Mouse (Mus musculus) liver, embryonic 12.5 days (tissue): ENCODE measurements around the gene Cyp26b1. TPM values are rescaled to one million over a fixed set of nuclear protein-coding genes. Genes with fewer than 3 reads are reported as not detected.
"Not testable (repeated sequence)": the region's sequence is repeated elsewhere in the genome, so short reads cannot be mapped to it uniquely, and the experiment has no call there.

Experiments used
- ATAC-seq: fragments of 200-750 bp; cut with Nextera tagmentation; 2 replicates; pipeline ENCODE4 v1.8.0; 2017; ENCODE audit warnings: moderate number of reproducible peaks, mild to moderate bottlenecking, moderate library complexity
- H3K27ac ChIP-seq: fragments of 300-500 bp; sonication (generic); 2 replicates; pipeline ENCODE4 v1.5.1; 2016; ENCODE audit warnings: mild to moderate bottlenecking
- H3K27me3 ChIP-seq: fragments of 300-500 bp; sonication (generic); replicated peaks from 2 replicates; pipeline ENCODE4 v1.6.1; 2016; ENCODE audit warnings: mild to moderate bottlenecking, moderate library complexity
- H3K36me3 ChIP-seq: fragments of 300-500 bp; sonication (generic); 2 replicates; pipeline ENCODE4 v1.6.1; 2016; ENCODE audit warnings: mild to moderate bottlenecking, moderate library complexity
- H3K4me1 ChIP-seq: fragments of 300-500 bp; sonication (generic); 2 replicates; pipeline ENCODE4 v1.6.1; 2016
- H3K4me2 ChIP-seq: fragments of 300-500 bp; sonication (generic); 2 replicates; pipeline ENCODE4 v1.6.1; 2016; ENCODE audit warnings: mild to moderate bottlenecking, moderate library complexity
- H3K4me3 ChIP-seq: fragments of 300-500 bp; sonication (generic); 2 replicates; pipeline ENCODE4 v1.5.1; 2016; ENCODE audit warnings: mild to moderate bottlenecking, moderate library complexity
- H3K9ac ChIP-seq: fragments of 300-500 bp; sonication (generic); 2 replicates; pipeline ENCODE4 v1.6.1; 2016; ENCODE audit warnings: mild to moderate bottlenecking, moderate library complexity
- H3K9me3 ChIP-seq: fragments of 300-500 bp; sonication (generic); replicated peaks from 2 replicates; pipeline ENCODE4 v1.6.1; 2016; ENCODE audit warnings: mild to moderate bottlenecking, moderate library complexity
- WGBS: fragments of 180-500 bp; shearing (Covaris S2); methylation state at CpG from one replicate; pipeline ENCODE4 v1.1.7; 2016; ENCODE audit not compliant: insufficient replicate concordance; 5-methylcytosine and 5-hydroxymethylcytosine counted together
- polyA plus RNA-seq: library from polyadenylated mRNA; unstranded; fragments of >200 nt; fragmentation: Nextera tagmentation; extraction: Ambion mirVana; gene quantifications from 2 replicates; pipeline ENCODE4 v1.2.1, GENCODE M21; 2016

Gene Cyp26b1
- polyA plus RNA-seq, 1 experiment from 2014 or later = 0.25 TPM

- 31% methylated on average over 1 of the region's 1 CpGs for WGBS
- Histone ChIP-seq H3K4me1 (no peaks in the 10 kb centered on the region), H3K4me3 (no peak overlapping the region), H3K27ac (no peak overlapping the region), H3K36me3 (no peaks in the 10 kb centered on the region), H3K9ac (no peak overlapping the region), H3K9me3 (no peaks in the 10 kb centered on the region), H3K4me2 (no peak overlapping the region), H3K27me3 (no peaks in the 10 kb centered on the region)
- ATAC-seq = no peak
Measured at GRCm38 (mm10) chr6:84601136-84601889, 7.6 kb upstream of the Cyp26b1 start.

GRCm38 (mm10) chr6:84599296-84599695 is 5.6 kb upstream of the Cyp26b1 start:
- WGBS = 57% methylated on average over 3 of the region's 3 CpGs
- not testable (repeated sequence) for H3K4me3 ChIP-seq, ATAC-seq, H3K4me2 ChIP-seq, H3K9ac ChIP-seq, H3K36me3 ChIP-seq, H3K9me3 ChIP-seq, H3K4me1 ChIP-seq, H3K27ac ChIP-seq
- H3K27me3 ChIP-seq = 0 out of 2 replicates have a peak, but pooled peaks cover 14% of the 10 kb centered on the region

GRCm38 (mm10) chr6:84598725-84599124 is 5.0 kb upstream of the Cyp26b1 start:
- Histone ChIP-seq H3K9me3 (no peaks in the 10 kb centered on the region), H3K27ac (no peak overlapping the region), H3K4me3 (no peak overlapping the region), H3K27me3 (0 out of 2 replicates have a peak, but pooled peaks cover 16% of the 10 kb centered on the region), H3K36me3 (no peaks in the 10 kb centered on the region), H3K4me1 (no peaks in the 10 kb centered on the region), H3K4me2 (no peak overlapping the region), H3K9ac (no peak overlapping the region)
- 56% methylated on average over 3 of the region's 3 CpGs for WGBS
- ATAC-seq = no peak

GRCm38 (mm10) chr6:84594626-84595025 is 918 bp upstream of the Cyp26b1 start:
- no peaks in the 10 kb centered on the region for H3K9me3 ChIP-seq
- H3K36me3 ChIP-seq = no peaks in the 10 kb centered on the region
- H3K27me3 ChIP-seq = peaks cover 48% of the 10 kb centered on the region
- H3K4me2 ChIP-seq = no peak overlapping the region
- no peak overlapping the region for H3K4me3 ChIP-seq
- H3K4me1 ChIP-seq = peaks cover 10% of the 10 kb centered on the region
- no peak for ATAC-seq
- WGBS = 53% methylated on average over 3 of the region's 3 CpGs
- no peak overlapping the region for H3K27ac ChIP-seq
- H3K9ac ChIP-seq = no peak overlapping the region

DNA sequence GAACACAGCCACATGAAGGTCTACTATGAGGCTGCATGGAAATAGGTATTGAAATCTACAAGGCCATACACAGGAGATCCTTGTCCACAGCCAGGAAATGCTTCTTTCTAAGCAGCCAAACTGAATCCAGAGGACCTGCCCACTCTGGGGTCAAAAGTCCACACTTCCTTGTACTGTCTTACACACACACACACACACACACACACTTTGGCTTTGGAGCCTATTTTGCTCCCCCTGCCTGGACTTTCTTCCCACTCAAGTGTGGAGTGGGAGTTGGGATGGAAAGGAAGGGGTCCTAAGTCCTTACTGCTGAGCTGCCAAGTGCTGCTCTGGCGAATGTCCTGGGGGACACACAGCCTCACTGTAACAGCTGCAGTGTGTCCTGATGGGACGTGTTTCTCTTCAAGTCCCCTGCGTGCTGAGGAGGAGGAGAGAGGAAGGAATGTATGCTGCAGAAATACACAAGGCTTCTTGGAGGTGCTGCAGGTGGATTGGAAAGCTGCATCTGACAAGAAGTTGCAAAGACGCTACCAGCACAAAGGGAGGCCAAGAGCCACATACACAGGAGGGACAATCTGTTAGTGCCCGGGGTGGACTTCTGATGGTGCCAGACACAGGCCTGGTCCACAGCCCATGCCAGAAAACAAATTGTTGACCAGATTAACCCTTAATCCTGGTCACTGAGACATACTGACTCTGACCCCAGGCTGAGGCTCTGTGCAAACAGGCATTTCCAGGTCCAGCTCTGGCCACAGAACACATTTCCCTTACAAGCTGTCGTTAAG is 2.6 kb downstream of the Cyp26b1 start:
- H3K36me3 ChIP-seq = no peaks in the 10 kb centered on the region
- WGBS = 48% methylated on average over 6 of the region's 6 CpGs
- ATAC-seq = no peak

DNA sequence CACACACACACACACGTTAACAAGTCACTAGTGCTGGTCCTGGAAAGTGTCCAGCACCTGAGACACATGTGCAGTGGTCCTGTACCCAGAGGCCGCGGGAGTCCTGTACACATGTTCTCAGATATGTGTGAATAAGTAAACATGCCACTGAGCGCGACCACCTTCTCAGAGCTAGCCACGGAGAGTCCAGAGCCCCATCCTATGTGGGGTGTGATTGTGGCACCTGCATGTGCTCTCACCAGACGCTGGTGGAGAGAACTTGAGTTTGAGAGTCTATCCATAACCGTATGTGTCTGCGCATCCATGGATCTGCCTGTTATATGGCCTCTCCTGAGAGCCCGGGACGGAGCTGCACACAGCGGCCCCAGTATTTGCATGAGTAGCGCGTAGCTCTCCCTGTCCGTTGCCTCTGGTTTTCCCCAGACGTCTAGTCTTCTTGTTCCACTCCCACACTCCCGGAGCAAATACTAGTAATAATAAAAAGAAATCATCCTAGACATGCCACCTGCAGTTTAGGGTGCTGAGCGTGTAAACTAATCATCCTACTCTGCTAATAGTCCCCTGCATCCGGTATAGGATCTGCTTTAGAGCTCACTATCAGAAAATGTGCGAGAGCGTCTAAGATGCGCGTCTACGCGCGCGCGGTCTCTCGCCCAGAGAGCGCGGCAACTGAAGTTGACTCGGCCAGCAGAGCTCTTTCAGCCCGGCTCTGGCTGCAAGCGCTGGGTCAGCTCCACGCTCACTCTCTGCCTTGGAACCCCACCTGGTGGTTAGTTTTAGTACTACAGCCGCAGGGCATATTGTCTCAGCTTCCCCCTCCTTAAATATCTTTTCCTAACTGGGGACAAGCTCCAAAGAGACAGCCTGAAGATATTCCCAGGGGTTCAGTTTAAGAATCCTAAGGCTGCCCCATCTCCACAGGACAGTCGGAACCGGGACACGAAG is 3.7 kb downstream of the Cyp26b1 start:
- H3K4me3 ChIP-seq = no peak overlapping the region
- peaks cover 42% of the 10 kb centered on the region for H3K4me1 ChIP-seq
- peaks cover 87% of the 10 kb centered on the region for H3K27me3 ChIP-seq
- H3K36me3 ChIP-seq = no peaks in the 10 kb centered on the region
- no peak overlapping the region for H3K9ac ChIP-seq
- 5% methylated on average over 39 of the region's 39 CpGs for WGBS
- no peaks in the 10 kb centered on the region for H3K9me3 ChIP-seq
- no peak overlapping the region for H3K27ac ChIP-seq
- peak overlapping the region; percentile 20 for H3K4me2 ChIP-seq
- ATAC-seq = peak; percentile 54; the same call in 1 of the 2 replicates

More for the DNA sequence above, 2.6 kb downstream of the Cyp26b1 start:
- H3K4me3 ChIP-seq = no peak overlapping the region
- peaks cover 32% of the 10 kb centered on the region for H3K4me1 ChIP-seq
- H3K9me3 ChIP-seq = no peaks in the 10 kb centered on the region
- H3K9ac ChIP-seq = no peak overlapping the region
- H3K27ac ChIP-seq = no peak overlapping the region
- H3K4me2 ChIP-seq = no peak overlapping the region
- H3K27me3 ChIP-seq = peaks cover 83% of the 10 kb centered on the region

DNA sequence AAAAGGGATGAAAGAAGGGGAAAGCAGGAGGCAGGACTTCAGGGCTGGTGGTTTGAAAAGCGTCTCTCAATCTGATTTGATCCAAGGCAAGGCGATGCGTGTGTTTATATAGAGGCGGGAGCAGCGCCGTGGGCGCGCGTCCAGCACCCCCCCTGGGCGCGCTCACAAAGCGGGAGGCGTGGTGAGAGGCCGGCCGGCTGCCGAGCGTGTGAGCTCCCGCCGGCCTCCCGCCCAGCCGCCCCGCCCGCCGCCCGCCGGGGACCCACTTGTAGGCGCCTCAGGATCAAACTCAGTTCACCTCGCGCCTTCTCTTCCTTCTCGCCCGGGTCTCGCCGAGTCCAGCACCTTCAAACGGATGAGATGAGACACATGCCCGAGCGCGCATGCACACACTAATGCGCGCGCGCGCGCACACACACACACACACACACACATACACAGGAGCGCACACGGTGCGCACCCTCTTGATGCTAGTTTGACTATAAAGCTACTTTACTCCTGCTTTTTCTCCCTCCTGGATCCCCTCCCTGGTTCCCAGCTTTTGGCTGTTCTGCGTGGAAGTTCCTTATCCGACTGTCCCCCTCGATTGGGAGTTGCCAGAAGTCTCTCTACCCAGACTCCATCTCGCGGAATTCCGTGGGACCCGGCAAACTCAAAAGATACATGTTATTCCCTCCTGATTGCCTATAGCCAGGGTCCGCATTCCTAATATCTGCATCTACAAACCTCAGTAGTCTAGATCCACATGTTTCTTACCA is 4.6 kb downstream of the Cyp26b1 start:
- H3K27ac ChIP-seq = no peak overlapping the region
- no peaks in the 10 kb centered on the region for H3K9me3 ChIP-seq
- no peak overlapping the region for H3K9ac ChIP-seq
- no peak for ATAC-seq
- H3K4me2 ChIP-seq = peak overlapping the region; percentile 68
- WGBS = 3% methylated on average over 54 of the region's 54 CpGs
- peaks cover 51% of the 10 kb centered on the region for H3K4me1 ChIP-seq
- no peaks in the 10 kb centered on the region for H3K36me3 ChIP-seq
- peak overlapping the region; percentile 50 for H3K4me3 ChIP-seq
- peaks cover 89% of the 10 kb centered on the region for H3K27me3 ChIP-seq

DNA sequence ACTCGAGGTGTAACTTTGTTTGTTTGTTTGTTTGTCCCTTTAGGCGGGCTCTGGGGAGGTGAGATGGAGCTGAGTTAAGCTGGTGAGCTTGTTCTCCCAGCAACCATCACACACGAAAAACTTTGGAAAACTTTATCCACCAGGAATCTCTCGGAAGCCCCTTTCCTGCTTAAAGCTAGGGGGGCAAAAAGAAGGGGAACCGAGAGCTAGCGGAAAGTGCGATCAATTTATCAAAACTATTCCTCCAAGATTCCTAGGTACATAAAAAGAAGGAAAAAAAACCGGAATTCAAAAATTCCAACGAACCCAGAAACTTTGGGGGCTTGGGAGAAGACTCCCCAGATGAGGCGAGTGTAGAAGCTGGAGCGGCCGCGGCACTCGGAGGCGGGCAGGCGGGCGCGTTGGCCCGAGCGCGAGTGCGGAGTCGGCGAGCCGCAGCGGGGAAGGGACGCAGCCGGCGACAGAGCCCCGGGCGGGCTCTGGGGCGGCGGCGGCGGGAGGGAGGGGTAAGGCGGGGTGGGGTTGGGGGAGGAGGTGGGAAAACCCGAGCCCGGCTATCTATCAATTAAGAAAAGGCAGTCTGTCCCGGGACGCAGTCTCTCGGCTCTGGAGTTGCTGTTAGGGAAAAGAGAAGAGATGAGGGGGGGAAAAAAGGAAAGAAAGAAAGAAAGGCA is 5.3 kb downstream of the Cyp26b1 start:
- ATAC-seq = no peak
- Histone ChIP-seq H3K4me3 (peak overlapping the region; percentile 50), H3K27me3 (peaks cover 92% of the 10 kb centered on the region), H3K4me2 (peak overlapping the region; percentile 68), H3K4me1 (peaks cover 58% of the 10 kb centered on the region), H3K9ac (no peak overlapping the region), H3K9me3 (no peaks in the 10 kb centered on the region), H3K27ac (no peak overlapping the region), H3K36me3 (no peaks in the 10 kb centered on the region)
- under 1% methylated on average over 38 of the region's 41 CpGs for WGBS

GRCm38 (mm10) chr6:84587471-84588101 is 6.1 kb downstream of the Cyp26b1 start:
- H3K36me3 ChIP-seq = no peaks in the 10 kb centered on the region
- no peak for ATAC-seq
- peaks cover 58% of the 10 kb centered on the region for H3K4me1 ChIP-seq
- H3K4me3 ChIP-seq = peak overlapping the region; percentile 50
- H3K27ac ChIP-seq = no peak overlapping the region
- WGBS = under 1% methylated on average over 51 of the region's 51 CpGs
- no peaks in the 10 kb centered on the region for H3K9me3 ChIP-seq
- H3K4me2 ChIP-seq = peak overlapping the region; percentile 68
- H3K9ac ChIP-seq = no peak overlapping the region
- H3K27me3 ChIP-seq = peaks cover 96% of the 10 kb centered on the region

DNA sequence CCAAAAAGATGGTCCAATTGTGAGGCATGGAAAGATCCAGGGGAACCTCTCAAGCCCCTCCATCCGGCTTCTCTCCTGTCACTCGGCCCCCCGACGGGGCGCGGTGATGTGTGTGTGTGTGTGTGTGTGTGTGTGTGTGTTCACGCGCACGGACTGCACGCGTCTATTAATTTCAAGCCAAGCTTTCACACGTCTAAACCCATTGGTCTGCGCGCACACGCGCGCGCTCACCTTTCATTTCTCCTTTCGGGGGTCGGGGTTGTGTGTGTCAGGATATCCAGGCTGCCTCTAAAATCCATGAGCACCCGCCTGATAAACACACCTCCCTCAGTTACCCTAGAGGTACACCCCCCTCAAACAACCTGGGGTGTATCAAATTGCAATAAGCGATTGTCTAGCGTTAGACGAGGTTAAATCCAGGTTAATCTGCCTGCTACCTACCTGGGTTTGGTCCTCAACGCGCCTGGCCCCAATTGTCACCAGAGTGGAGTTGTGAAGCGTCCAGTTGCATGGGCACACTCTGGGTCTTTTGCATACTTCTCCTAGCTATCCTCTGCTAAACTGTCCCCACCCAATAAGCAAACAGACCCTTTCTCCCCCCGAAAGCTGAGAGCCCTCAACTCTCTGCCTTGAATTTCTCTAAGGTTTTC is 7.0 kb downstream of the Cyp26b1 start:
- 4% methylated on average over 28 of the region's 28 CpGs for WGBS
- Histone ChIP-seq H3K27me3 (peaks cover 100% of the 10 kb centered on the region), H3K9me3 (no peaks in the 10 kb centered on the region), H3K9ac (no peak overlapping the region), H3K4me1 (peaks cover 58% of the 10 kb centered on the region), H3K4me2 (peak overlapping the region; percentile 68; the same call in 1 of the 2 replicates), H3K27ac (no peak overlapping the region), H3K4me3 (peak overlapping the region; percentile 19; the same call in 1 of the 2 replicates), H3K36me3 (no peaks in the 10 kb centered on the region)
- no peak for ATAC-seq
